Mouse (Mus musculus): ENCODE measurements at regions not wholly inside any gene's neighbourhood (a gene's known extent, or its start where the extent isn't known, plus 50 kb on each side); places are given as distances from the start of the nearest gene placed in this dataset.
A peak's percentile ranks its signal among the peaks of the same experiment; 100 is the strongest.

- intact Hi-C loops (cut with DNase I) = no loop called here
- no peak for DNase-seq
- Histone ChIP-seq H3K4me3 (no peak overlapping the region), H3K27ac (no peak overlapping the region)
- no peak for TF ChIP-seq CTCF (IDR thresholded peaks at IDR 0.05)
These were observed 83.2 kb upstream of the Trim52 start for GRCm38 (mm10) chr14:106022806-106023205.

GRCm38 (mm10) chr14:106026815-106027214 is 79.2 kb upstream of the Trim52 start:
- intact Hi-C loops (cut with DNase I) = no loop called here
- Histone ChIP-seq H3K27ac (no peak overlapping the region), H3K4me3 (no peak overlapping the region)
- TF ChIP-seq CTCF (IDR thresholded peaks at IDR 0.05) = no peak
- DNase-seq = no peak

- intact Hi-C loops (cut with DNase I) = no loop called here
- no peak for DNase-seq
- Histone ChIP-seq H3K4me3 (no peak overlapping the region), H3K27ac (no peak overlapping the region)
- TF ChIP-seq CTCF (IDR thresholded peaks at IDR 0.05) = no peak
These were observed 78.3 kb upstream of the Trim52 start for GRCm38 (mm10) chr14:106027686-106028085.

GRCm38 (mm10) chr14:106031094-106031493 is 74.9 kb upstream of the Trim52 start:
- Histone ChIP-seq H3K4me3 (no peak overlapping the region), H3K27ac (no peak overlapping the region)
- intact Hi-C loops (cut with DNase I) = no loop called here
- no peak for DNase-seq
- TF ChIP-seq CTCF (IDR thresholded peaks at IDR 0.05) = no peak

GRCm38 (mm10) chr14:106033793-106034192 is 72.2 kb upstream of the Trim52 start:
- no peak for DNase-seq
- intact Hi-C loops (cut with DNase I) = no loop called here
- Histone ChIP-seq H3K4me3 (no peak overlapping the region), H3K27ac (no peak overlapping the region)
- no peak for TF ChIP-seq CTCF (IDR thresholded peaks at IDR 0.05)

- Histone ChIP-seq H3K4me3 (no peak overlapping the region), H3K27ac (no peak overlapping the region)
- no peak for TF ChIP-seq CTCF (IDR thresholded peaks at IDR 0.05)
- no peak for DNase-seq
- intact Hi-C loops (cut with DNase I) = no loop called here
These were observed 70.9 kb upstream of the Trim52 start for GRCm38 (mm10) chr14:106034933-106035665.

- no peak for TF ChIP-seq CTCF (IDR thresholded peaks at IDR 0.05)
- intact Hi-C loops (cut with DNase I) = no loop called here
- H3K27ac ChIP-seq = no peak overlapping the region
These were observed 61.7 kb upstream of the Trim52 start for GRCm38 (mm10) chr14:106044274-106044673.

GRCm38 (mm10) chr14:106050231-106050630 is 55.8 kb upstream of the Trim52 start:
- Histone ChIP-seq H3K4me3 (no peak overlapping the region), H3K27ac (no peak overlapping the region)
- DNase-seq = no peak
- intact Hi-C loops (cut with DNase I) = no loop called here
- no peak for TF ChIP-seq CTCF (IDR thresholded peaks at IDR 0.05)

More at GRCm38 (mm10) chr14:106044274-106044673, 61.7 kb upstream of the Trim52 start:
- no peak overlapping the region for H3K4me3 ChIP-seq
- DNase-seq = no peak

GRCm38 (mm10) chr14:106052585-106053551 is 53.1 kb upstream of the Trim52 start:
- peak overlapping the region; percentile 49 for H3K27ac ChIP-seq
- no peak overlapping the region for H3K4me3 ChIP-seq
- intact Hi-C loops (cut with DNase I) = no loop called here
- no peak for TF ChIP-seq CTCF (IDR thresholded peaks at IDR 0.05)
- DNase-seq = no peak

Measured in gastrocnemius, adult 2 months (tissue).